Mouse (Mus musculus): ENCODE data around the gene Krt23.

Gene Krt23

GRCm38 (mm10) chr11:99454044-99454443 lies 38.9 kb downstream of the Krt23 start:
- DNase-seq (ENCODE audit: low spot score in 2 of 2), result peak in 1 of 2 experiments; percentile 45

- DNase-seq (ENCODE audit: low spot score in 2 of 2), result no peak
These were observed 44.2 kb downstream of the Krt23 start for GRCm38 (mm10) chr11:99448769-99449168.

GRCm38 (mm10) chr11:99441220-99441619 lies 51.7 kb downstream of the Krt23 start:
- no peak for DNase-seq (ENCODE audit: low spot score in 2 of 2)

GRCm38 (mm10) chr11:99439465-99439864 lies 53.5 kb downstream of the Krt23 start:
- DNase-seq (ENCODE audit: low spot score in 2 of 2), result no peak

- DNase-seq (ENCODE audit: low spot score in 2 of 2), result no peak
These were observed 55.0 kb downstream of the Krt23 start, which contains the start of gene Krt20 for GRCm38 (mm10) chr11:99437972-99438371. Krt20 (minus strand) TSS chr11:99438150.

- no peak for DNase-seq (ENCODE audit: low spot score in 2 of 2)
These were observed 56.3 kb downstream of the Krt23 start for GRCm38 (mm10) chr11:99436625-99437024.

- no peak for DNase-seq (ENCODE audit: low spot score in 2 of 2)
These were observed 62.3 kb downstream of the Krt23 start for GRCm38 (mm10) chr11:99430670-99431069.

All from urinary bladder, adult 18-20 months (tissue).